Mouse (Mus musculus) naive thymus-derived CD4-positive, alpha-beta T cell, adult 2 months (primary cell): ENCODE results near the gene Nudt5.
A peak's percentile ranks its signal among the peaks of the same experiment; 100 is the strongest.

ENCODE experiments used
- DNase-seq: peaks from one replicate; pipeline ENCODE4 v3.0.0-alpha.2; 2011; ENCODE audit warnings: low read depth

Nudt5 gene

DNA sequence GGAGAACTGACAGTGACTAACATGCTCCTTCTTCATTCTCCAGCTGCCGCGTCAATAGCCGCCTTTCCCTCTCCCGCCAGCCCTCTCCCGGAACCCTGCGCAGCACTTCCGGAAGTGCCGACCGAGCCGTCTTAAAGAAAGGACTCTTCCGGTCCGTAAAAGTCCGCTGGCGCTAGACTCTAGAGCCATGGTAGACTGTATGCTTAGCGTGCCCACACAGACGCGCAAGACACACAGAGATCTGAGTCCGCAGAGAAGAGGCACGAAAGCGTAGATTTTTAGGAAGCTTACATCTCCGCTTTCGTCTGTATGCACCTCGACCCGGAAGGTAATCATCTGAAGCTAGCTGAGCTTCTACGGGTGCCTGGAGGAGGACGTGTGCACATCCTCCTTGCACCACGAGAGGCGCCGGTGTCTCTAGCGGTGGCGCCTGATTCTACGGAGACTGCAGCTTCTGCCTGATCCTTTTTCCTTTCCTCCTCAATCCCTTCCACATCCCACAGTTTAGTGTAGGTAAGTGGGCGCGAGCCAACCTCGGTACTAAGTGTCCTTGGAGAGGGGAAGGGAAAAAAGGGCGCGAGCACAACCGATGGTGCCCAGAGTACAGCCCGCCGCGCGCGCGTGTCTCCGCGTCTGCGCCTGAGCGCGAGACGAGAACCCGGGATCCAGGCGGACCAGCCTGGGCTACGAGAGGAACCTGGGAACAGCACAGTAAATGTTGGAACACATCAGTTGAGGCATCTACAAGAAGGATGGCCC lies at the start of gene Nudt5, which contains the start of gene Cdc123:
Nudt5 (plus strand) TSS at position 147 of the 759 bp plus-strand sequence.
Cdc123 (minus strand) TSS at position 292 of the 759 bp plus-strand sequence.
- peak; percentile 92 for DNase-seq

DNA sequence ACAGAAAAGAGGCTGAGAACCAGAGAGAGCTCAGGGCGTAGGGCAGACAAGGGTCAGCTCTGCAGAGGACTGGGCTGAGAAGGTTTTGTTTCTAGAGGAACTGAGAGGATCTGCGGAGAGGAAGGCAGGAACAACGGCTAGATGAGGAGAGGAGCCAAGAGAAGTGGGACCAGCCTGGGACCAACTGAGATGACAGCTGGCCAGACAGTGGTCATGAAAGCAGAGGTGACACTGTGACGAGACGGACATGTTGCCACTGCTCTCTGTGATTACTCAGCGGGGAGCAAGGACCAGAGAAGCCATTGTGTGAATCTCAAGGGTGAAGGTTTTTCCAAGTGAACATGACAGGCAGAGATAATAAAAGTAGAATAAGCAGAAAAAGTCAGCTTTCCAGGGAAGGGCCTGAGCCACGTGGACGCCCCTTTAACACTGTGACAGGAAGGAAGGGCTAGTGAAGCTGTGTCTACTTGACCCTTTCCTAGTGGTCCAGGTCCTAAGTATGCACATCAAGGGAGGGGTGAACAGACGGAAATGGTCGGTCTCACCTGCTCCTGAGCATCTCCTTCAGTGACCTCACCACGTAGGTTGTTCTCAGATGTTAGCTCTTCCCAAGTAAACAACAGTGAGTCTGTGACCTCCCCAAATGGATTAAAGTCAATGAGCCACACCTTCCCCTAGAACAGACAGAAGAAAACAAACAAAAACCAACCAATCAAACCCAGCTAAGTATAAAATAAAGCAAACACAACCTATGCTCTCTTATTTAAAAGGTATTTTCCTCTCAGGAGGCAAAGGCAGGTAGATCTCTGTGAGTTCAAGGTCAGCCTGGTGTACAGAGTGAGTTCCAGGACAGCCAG lies 46.8 kb upstream of the Nudt5 start:
- DNase-seq, result no peak

DNA sequence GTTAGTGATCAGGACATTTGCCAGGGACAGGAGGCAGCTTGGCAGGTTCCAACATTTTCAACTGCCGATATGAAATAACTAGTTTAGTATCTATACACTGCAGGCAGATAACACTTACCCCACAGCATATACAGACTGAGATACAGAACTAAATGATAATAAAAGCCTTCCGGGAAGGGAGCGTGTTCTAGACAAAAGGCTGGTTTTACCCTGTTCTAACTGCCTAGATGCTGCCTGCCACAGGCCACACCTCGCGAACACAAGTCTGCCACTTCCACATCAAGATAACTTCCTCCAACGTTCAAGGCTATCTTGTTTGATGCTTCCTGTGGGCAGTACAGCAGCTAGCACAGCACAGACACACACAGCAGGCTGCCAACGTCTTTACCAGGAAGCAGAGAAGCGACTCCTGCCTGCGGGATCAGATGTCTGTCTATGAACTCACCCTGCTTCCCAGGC lies 43.6 kb upstream of the Nudt5 start:
- peak; percentile 27 for DNase-seq

DNA sequence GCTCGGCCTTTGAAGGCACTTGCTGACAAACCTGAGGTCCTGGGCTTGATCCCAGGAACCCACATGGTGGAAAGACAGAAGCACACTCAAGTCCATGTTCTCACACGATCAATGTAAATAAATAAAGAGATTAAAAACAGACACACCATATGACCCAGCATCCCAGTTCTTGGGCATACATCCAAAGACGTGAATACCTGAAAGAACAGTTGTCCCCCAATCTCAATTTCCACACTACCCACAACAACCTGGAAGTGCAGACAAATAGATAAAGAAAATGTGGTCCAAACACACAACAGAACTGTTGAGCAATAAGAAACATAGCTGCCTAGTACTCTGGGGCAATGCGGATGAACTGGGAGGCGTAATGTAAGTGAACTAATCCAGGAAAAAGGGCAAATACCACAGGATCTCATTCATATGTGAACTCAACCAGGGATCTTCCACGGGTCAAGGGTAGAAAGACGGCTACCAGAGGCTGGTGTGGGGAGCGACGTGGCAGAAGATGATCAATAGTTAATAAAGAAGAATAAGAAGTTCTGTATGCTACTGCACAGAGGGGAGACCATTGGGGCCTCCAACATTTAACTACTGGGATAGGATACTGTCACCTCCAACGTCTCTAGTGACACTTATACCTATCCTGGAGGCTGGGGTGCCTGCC lies 42.8 kb upstream of the Nudt5 start:
- DNase-seq, result no peak

DNA sequence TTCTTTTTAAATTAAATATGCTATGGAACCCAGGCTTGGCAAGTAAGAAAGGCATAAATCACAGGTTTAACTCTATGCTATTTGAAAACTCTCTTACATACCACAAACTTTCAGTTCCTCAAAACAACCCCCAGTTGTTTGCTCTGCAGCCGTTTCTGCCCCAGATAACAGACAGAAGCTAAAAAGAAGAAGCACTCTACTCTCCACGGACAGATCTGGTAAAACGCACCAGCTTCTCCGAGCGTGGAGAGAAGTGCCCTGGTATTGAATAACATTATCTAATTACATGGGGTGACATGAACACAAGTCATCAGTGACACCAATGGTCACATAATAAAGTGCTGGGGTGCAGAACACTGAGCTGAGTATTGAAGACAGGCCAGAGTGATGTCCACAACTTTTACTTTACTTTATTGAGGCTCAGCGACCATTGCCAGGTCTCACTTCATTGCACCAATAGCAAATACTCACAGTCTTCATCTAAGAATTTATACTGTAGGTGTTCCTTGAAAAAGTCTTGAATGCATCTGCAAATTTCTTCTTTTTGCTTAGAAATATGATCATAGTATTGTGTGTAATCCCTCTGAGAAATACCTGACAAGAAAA lies 40.3 kb upstream of the Nudt5 start:
- DNase-seq, result no peak

DNA sequence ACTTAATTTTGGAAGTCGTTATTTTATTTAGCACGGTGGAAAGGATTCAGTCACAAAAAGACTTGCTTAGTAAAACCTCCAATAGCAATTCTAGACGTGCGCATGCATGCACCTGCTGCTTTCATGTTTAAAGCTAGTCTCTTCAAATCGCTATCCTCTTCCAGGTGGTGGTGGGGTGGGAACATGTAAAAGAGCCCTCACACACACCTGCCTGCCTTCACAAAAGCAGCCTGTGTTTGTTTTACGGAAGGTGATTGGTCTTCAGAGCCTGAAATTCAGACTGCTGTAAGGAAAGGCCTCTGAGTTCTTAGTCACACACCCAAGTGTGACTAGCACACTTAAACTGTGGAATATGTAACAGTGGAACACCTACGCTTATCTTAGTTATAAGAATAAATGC lies 39.6 kb upstream of the Nudt5 start:
- DNase-seq, result no peak

DNA sequence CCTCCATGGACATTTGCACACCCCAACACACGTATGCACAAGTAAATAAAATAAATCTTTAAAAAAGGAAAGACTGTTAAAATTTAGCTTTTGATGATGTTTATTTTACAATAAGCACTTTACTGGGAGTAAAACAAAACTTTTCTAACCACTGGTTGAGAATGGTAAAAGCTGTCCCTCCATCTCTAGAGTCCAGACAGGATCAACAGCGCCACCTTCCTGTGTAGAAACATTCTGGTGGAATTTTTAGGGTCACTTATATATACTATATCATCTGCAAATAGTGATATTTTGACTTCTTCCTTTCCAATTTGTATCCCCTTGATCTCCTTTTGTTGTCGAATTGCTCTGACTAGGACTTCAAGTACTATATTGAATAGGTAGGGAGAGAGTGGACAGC lies 38.6 kb upstream of the Nudt5 start:
- peak; percentile 43 for DNase-seq

DNA sequence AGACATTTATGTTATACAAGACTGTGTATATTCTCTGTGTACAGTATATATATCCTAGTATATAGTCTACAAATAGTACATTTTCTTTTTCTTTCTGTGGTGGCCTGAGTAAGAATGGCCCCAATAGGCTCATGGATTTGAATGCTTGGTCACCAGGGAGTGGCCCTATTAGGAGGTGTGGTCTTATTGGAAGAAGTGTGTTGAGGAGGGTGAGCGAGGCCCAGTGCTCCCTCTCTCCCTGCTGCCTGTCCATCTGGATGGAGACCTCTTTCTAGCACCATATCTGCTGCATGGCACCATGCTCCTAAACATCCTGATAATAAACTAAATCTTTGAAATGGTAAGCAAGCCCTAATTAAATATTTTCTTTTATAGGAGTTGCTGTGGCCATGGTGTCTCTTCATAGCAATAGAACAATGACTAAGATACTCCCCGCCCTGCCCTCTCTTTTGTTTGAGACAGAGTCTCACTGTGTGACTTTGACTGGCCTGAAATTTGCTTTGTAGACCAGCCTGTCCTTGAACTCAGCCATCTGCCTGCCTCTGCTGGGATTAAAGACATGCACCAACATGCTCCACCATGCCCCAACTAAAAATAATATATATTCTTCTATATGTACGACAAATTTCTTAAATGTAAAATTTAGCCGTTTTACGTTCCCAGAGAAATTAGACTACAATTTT lies 34.6 kb upstream of the Nudt5 start:
- DNase-seq, result no peak

DNA sequence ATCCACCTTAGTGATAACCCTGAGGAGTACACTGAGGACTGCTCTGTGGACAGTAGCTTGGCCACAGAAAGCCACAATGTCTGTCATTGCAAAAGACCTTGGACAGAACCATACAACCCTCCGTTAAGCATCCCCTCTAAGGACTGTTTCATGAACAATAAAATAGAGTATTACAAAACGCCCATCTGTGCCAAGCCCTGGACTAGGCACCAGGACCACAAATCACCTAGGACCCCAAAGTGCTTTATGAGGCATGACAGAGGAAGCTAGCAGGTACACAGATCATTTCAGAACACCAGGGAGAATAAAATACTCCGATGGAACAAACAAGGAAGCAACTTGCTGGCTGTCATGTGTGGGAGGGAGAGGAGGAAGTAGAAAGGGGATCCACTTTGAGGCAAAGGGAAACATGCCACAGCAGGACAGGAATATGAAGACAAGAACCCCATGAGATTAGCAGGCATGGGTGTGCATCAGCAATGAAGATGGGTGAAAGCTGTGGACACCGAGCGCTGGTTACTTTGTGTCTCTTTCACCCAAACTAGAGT lies 33.5 kb upstream of the Nudt5 start:
- DNase-seq, result no peak

DNA sequence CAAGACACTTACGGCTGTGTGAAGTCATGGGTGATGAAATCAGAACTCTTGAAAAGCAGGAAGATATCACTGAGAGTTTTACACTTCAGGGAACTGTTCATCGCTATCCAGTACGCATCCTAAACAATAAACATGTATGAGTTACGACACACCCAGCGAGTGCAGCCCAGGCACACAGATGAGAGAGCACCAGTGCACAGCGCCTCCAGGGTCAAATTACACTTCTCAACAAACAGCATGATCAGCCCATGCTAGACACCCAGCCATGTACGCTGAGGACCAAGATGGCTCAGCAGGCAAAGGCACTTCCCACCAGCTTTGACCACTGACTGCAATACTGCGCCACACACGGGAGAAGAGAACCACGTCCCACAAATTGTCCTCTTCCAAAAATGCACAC lies 23.6 kb upstream of the Nudt5 start:
- DNase-seq, result no peak

DNA sequence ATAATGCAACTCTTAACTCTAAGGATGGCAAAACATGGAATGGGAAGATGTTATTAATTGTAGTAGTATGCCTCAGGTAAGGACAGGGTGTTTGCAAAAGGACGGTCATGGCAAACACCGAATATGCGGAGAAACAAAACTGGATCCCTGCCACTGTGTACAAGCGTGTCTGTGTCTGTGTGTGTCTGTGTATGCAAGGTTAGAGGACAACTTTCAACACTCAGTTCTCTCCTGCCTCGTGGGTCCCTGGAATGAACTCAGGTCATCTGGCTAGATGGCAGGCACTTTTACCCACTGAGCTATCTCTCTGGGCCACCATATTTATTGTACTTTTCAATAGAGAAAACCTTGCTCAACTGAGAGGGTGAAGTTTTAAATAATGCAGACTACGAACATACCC lies 22.4 kb upstream of the Nudt5 start:
- no peak for DNase-seq

DNA sequence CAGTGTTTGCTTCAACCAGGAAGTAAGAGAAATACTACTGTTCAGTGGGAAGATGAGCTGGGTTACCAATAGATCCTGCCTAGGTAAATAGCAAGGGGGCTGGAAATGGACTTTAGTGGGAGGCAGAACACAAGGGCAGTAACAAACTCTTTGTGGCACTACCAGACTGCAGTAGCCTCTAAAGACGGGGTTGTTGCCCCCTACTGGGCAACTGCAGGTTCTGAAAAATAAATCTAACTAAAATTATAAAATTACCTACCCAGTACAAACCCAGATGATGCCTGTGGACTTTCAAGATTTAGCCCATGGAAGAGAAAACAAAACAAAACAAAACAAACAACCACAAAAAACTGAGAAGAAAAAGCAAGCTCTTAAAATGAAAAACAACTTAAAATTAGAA lies 20.6 kb upstream of the Nudt5 start:
- peak; percentile 23 for DNase-seq

DNA sequence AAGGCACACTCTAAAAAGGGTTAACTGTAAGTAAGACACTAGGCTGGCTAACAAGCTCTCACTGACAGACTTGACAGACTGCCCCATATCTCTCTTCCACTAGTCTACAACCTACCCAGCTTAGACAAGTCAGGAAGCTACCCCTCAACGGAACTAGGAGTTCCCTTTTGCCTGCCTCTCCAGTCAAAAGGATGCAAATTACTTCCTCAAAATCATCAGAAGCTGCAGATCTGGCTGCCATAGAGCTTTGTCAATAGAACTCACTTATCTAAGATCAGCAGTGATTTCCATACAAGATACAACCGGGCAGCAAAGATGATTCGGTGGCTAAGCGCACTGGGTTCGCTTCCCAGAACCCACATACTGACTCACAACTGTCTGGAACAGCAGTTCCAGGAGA lies 20.1 kb upstream of the Nudt5 start:
- DNase-seq, result no peak

DNA sequence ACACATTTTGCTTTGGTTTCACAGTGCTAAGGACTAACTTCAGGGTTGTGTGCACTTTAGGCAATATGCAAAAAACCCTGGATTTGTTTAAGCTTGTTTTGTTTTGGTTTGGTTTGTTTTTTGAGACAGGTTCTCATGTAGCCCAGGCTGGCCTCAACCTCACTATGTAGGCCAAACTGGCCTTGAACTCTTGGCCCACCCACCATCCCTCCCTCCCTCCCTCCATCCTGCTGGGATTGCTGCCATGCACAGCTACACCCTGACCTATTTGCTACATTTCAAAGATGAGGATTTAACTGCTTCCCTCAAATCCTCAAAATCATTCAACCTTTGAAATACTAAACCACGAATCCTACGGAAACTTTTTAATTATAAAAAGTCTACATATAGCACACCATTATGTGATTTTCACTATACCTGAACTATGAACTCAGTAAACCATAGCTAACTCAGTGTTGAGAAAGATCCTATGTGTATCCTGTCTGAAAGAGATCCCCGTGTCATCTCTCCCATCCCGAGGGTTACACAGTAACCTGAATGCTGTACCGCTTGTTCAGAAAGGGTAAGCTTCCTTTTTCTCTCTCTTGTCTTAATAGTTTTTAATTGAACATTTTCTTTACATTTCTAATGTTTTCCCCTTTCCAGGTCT lies 19.4 kb upstream of the Nudt5 start:
- no peak for DNase-seq

DNA sequence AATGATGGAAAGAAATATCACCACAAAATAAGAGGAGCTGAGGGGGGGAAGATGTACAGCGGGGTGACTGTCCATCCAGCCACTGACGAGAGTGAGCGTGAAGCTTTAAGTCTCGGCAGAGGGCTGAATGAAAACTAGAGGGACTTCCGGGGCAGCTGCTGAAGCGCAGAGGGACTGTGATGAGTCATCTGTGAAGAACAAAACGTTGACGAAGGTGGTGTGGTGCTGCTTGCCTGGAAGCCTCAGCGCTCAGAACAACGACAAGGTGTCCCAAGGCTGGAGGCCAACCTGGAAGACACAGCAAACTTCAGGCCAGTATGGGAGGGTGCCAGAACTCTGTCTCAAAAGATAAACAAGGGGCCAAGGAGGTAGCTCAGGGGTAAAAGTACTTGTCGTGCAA lies 4.0 kb upstream of the Nudt5 start:
- DNase-seq, result no peak

DNA sequence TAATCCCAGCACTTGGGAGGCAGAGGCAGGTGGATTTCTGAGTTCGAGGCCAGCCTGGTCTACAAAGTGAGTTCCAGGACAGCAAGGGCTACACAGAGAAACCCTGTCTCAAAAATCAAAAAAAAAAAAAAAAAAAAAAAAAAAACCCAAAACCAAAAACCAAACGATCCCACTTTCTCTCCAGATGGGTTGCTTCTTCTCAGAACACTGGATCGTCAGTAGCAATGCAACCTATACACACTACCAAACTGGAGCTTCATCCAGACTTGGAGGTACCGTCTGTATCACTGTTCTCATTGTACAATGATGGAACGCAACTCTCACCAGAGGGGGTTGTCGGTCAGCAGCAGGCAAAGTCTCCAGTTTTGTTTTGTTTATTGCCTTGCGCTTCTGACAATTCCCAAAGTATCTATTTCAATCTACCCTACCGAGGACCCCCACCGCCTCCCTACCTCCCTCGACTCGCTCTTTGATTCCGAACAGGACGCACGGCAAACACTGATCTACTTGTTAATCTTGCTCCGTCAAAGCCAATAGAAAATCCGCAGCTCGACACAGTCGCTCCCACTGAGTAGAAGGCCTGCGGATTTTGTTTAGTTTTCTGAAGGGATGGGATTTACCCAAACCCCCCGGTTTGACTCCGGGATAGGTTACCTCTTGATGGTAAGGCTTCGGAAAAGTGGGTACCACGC lies 492 bp upstream of the Nudt5 start:
- no peak for DNase-seq

DNA sequence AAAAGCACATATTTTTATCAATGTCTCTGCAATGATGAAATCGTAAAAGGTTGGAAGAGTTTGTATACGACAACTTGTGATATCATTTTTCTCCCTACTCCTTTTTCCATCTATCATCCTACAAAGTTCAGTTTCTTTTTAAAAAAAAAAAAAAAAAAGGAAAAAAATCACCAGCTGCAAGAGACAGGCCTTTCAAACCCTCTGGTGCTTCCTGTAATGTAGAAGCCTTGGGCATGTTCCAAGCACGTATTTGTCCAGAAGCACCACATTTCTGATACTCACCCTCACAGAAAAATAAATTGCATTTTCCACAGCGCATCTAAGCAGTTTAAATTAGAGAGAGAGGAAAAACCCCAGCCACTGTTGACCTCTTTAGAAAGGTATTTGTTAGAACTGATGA lies 1.0 kb downstream of the Nudt5 start:
- DNase-seq, result no peak

DNA sequence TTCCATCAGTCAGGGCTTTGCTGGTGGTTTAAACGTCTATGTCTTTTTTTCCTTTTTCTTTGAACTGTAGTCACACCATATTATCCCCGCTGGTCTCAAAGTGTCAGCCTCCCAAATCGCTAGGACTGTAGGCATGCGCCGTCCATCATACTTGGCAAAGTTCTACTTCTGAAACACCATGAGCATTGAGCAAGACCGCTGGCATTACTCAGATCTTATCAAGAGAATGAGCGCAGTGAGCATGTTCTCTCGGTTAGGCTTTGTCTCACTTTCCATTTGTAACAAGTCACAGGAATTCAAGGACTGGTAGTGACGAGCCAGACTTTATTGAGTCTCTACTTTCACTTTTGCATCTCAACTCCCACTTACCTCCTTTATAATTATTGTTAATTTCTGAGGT lies 6.3 kb downstream of the Nudt5 start:
- DNase-seq, result no peak

DNA sequence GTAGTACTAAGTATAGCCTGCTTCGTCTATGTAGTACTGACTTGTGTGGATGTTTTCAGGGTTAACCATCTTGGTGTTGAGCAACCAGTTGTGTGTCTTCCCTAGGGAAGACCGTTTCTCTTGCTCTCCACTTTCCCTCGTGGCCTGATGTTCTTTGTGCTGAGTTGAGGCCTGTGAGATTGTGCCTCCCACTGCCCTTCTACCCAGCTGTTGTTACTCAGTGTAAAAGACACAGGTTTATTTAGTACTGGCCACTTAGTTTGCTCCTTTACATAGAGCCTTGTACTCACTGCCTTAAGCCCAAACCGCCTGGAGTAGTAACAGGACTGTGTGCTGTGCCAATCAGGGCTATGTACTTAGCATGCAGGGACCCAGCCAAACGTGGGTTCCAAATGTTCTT lies 7.0 kb downstream of the Nudt5 start:
- no peak for DNase-seq

DNA sequence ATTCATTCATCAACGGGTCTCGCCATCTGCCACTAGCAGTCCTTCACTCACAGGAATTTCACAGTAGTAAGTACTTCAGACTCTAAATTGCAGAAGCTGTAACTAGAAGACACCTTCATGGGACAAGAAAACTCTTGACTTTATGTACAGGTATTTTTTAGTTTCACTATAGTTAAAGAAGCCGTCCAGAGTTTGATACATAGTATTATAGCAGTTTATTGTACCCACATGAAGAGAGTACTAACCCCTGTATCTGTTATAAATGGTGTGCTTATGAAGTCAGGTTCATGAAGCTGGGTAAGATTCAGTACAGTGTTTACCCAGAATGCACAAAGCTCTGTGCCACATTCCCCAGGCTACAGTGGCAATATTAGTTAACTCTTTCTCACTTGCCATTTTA lies 18.0 kb downstream of the Nudt5 start, which contains the start of gene Gm13199:
Gm13199 (minus strand) TSS at position 101 of the 400 bp plus-strand sequence.
- DNase-seq, result no peak
